Mouse (Mus musculus) CH12.LX (cell line): ENCODE measurements around the gene Ints4. TPM values are rescaled to one million over a fixed set of nuclear protein-coding genes. Genes with fewer than 3 reads are reported as not detected.
"Not testable (repeated sequence)": the region's sequence is repeated elsewhere in the genome, so short reads cannot be mapped to it uniquely, and the experiment has no call there.

Experiments used
- DNase-seq: peaks from one replicate; pipeline ENCODE4 v3.0.0-alpha.2; 2013; ENCODE audit errors: extremely low read depth
- H3K27ac ChIP-seq: 2 replicates; pipeline ENCODE4 v1.5.1; 2012; ENCODE audit warnings: low read depth, mild to moderate bottlenecking, control low read depth, moderate library complexity; ENCODE audit not compliant: insufficient read depth
- H3K27me3 ChIP-seq: replicated peaks from 2 replicates; pipeline ENCODE3; 2012; ENCODE audit warnings: inconsistent platforms
- H3K36me3 ChIP-seq, 2 experiments: replicated peaks in 1 of 2; 2 replicates each; pipeline versions ENCODE3 to v1.6.1; 2012; ENCODE audit warnings: inconsistent platforms in 1 of 2, low read length in 1 of 2, mild to moderate bottlenecking in 1 of 2, mixed read lengths in 1 of 2, moderate library complexity in 1 of 2; ENCODE audit not compliant: control insufficient read depth in 1 of 2, insufficient read depth in 1 of 2
- H3K4me1 ChIP-seq, 2 experiments: 2 replicates each; pipeline ENCODE4 v1.6.1; 2012; ENCODE audit warnings: inconsistent platforms in 1 of 2, moderate library complexity in 1 of 2; ENCODE audit not compliant: insufficient read depth in 2 of 2, control insufficient read depth in 1 of 2
- H3K4me2 ChIP-seq: 2 replicates; pipeline ENCODE4 v1.6.1; 2012; ENCODE audit warnings: low read depth, mild to moderate bottlenecking, control low read depth; ENCODE audit not compliant: poor library complexity, insufficient read depth, severe bottlenecking
- H3K4me3 ChIP-seq, 3 experiments: fragments of 150-350 bp in 1 of 3; sonication (generic) in 1 of 3; replicated peaks in 1 of 3; 2 replicates each; pipeline versions ENCODE3 to v1.5.1; 2011 to 2012; ENCODE audit warnings: low read depth in 2 of 3, low read length in 2 of 3, mild to moderate bottlenecking in 2 of 3, moderate library complexity in 2 of 3, control low read depth in 1 of 3, improper control_type of control experiment in 1 of 3, inconsistent platforms in 1 of 3, mixed read lengths in 1 of 3; ENCODE audit not compliant: poor library complexity in 1 of 3
- H3K79me2 ChIP-seq: replicated peaks from 2 replicates; pipeline ENCODE4 v1.6.1; 2012; ENCODE audit warnings: mild to moderate bottlenecking, moderate library complexity; ENCODE audit not compliant: control insufficient read depth, poor library complexity, insufficient read depth, severe bottlenecking; ENCODE audit errors: extremely low read depth
- H3K9ac ChIP-seq: 2 replicates; pipeline ENCODE4 v1.6.1; 2012; ENCODE audit warnings: low read depth, mild to moderate bottlenecking, control low read depth, moderate library complexity; ENCODE audit not compliant: insufficient read depth
- H3K9me3 ChIP-seq: replicated peaks from 2 replicates; pipeline ENCODE3; 2012; ENCODE audit warnings: low read length, inconsistent platforms, mixed read lengths
- CHD1 ChIP-seq: IDR thresholded peaks from 2 replicates; pipeline ENCODE4 v1.6.1; 2012; ENCODE audit warnings: low read depth, low read length, improper control_type of control experiment, inconsistent platforms
- CHD2 ChIP-seq: IDR thresholded peaks from 2 replicates; pipeline ENCODE4 v1.6.1; 2011; ENCODE audit warnings: low read length, improper control_type of control experiment
- CTCF ChIP-seq, 2 experiments: IDR thresholded peaks in 1 of 2; conservative IDR thresholded peaks in 1 of 2; 2 replicates each; pipeline ENCODE4 v1.5.1; 2011 to 2012; ENCODE audit warnings: low read depth in 2 of 2, low read length in 2 of 2, improper control_type of control experiment in 1 of 2, inconsistent platforms in 1 of 2, mild to moderate bottlenecking in 1 of 2, moderate library complexity in 1 of 2
- E2F4 ChIP-seq: IDR thresholded peaks from 2 replicates; pipeline ENCODE4 v1.6.1; 2011; ENCODE audit warnings: low read depth, low read length, improper control_type of control experiment; ENCODE audit not compliant: insufficient replicate concordance
- ELF1 ChIP-seq: IDR thresholded peaks from 2 replicates; pipeline ENCODE4 v1.6.1; 2014; ENCODE audit warnings: low read depth, mild to moderate bottlenecking, inconsistent platforms, low read length, improper control_type of control experiment
- EP300 ChIP-seq: IDR thresholded peaks from 2 replicates; pipeline ENCODE4 v1.6.1; 2011; ENCODE audit warnings: low read length, improper control_type of control experiment
- ETS1 ChIP-seq: conservative IDR thresholded peaks from 2 replicates; pipeline ENCODE4 v1.6.1; 2012; ENCODE audit warnings: low read depth, mild to moderate bottlenecking, inconsistent platforms, low read length, improper control_type of control experiment, moderate library complexity
- GABPA ChIP-seq: IDR thresholded peaks from 2 replicates; pipeline ENCODE4 v1.6.1; 2012; ENCODE audit warnings: low read depth, low read length, improper control_type of control experiment, inconsistent platforms; ENCODE audit not compliant: insufficient replicate concordance
- HCFC1 ChIP-seq: IDR thresholded peaks from 2 replicates; pipeline ENCODE4 v1.6.1; 2012; ENCODE audit warnings: low read depth, mild to moderate bottlenecking, inconsistent platforms, low read length, improper control_type of control experiment
- IRF4 ChIP-seq: IDR thresholded peaks from 2 replicates; pipeline ENCODE4 v1.6.1; 2014; ENCODE audit warnings: low read depth, mild to moderate bottlenecking, inconsistent platforms, low read length, improper control_type of control experiment
- JUND ChIP-seq: conservative IDR thresholded peaks from 2 replicates; pipeline ENCODE4 v1.6.1; 2011; ENCODE audit warnings: low read depth, low read length, improper control_type of control experiment
- KAT2A ChIP-seq: IDR thresholded peaks from 2 replicates; pipeline ENCODE4 v1.6.1; 2012; ENCODE audit warnings: low read length, improper control_type of control experiment, inconsistent platforms; ENCODE audit not compliant: insufficient replicate concordance
- MAFK ChIP-seq: IDR thresholded peaks from 2 replicates; pipeline ENCODE4 v1.6.1; 2011; ENCODE audit warnings: low read length, improper control_type of control experiment; ENCODE audit not compliant: insufficient replicate concordance
- MAX ChIP-seq: IDR thresholded peaks from 2 replicates; pipeline ENCODE4 v1.6.1; 2011; ENCODE audit warnings: low read length, improper control_type of control experiment
- MAZ ChIP-seq: IDR thresholded peaks from 2 replicates; pipeline ENCODE4 v1.6.1; 2012; ENCODE audit warnings: low read depth, mild to moderate bottlenecking, inconsistent platforms, low read length, improper control_type of control experiment, moderate library complexity
- MXI1 ChIP-seq: IDR thresholded peaks from 2 replicates; pipeline ENCODE4 v1.6.1; 2011; ENCODE audit warnings: mild to moderate bottlenecking, low read depth, low read length, improper control_type of control experiment
- MYC ChIP-seq: IDR thresholded peaks from 2 replicates; pipeline ENCODE4 v1.6.1; 2011; ENCODE audit warnings: low read depth, mild to moderate bottlenecking, improper control_type of control experiment, low read length
- NELFE ChIP-seq: IDR thresholded peaks from 2 replicates; pipeline ENCODE4 v1.6.1; 2011; ENCODE audit warnings: low read depth, low read length, improper control_type of control experiment
- PAX5 ChIP-seq: IDR thresholded peaks from 2 replicates; pipeline ENCODE4 v1.6.1; 2012; ENCODE audit warnings: low read length, inconsistent platforms, mixed read lengths
- POLR2A ChIP-seq: IDR thresholded peaks from 2 replicates; pipeline ENCODE4 v1.6.1; 2011; ENCODE audit warnings: low read depth, mild to moderate bottlenecking, improper control_type of control experiment, low read length
- POLR2AphosphoS2 ChIP-seq: IDR thresholded peaks from 2 replicates; pipeline ENCODE4 v1.6.1; 2011; ENCODE audit warnings: low read depth, low read length, improper control_type of control experiment
- RAD21 ChIP-seq: IDR thresholded peaks from 2 replicates; pipeline ENCODE4 v1.6.1; 2011; ENCODE audit warnings: low read depth, mild to moderate bottlenecking, low read length, improper control_type of control experiment, moderate library complexity
- RCOR1 ChIP-seq: conservative IDR thresholded peaks from 2 replicates; pipeline ENCODE4 v1.6.1; 2012; ENCODE audit warnings: low read depth, mild to moderate bottlenecking, inconsistent platforms, low read length, improper control_type of control experiment
- SIN3A ChIP-seq: IDR thresholded peaks from 2 replicates; pipeline ENCODE4 v1.6.1; 2012; ENCODE audit warnings: low read length, improper control_type of control experiment, inconsistent platforms
- TBP ChIP-seq: conservative IDR thresholded peaks from 2 replicates; pipeline ENCODE4 v1.6.1; 2011; ENCODE audit warnings: low read depth, low read length, improper control_type of control experiment
- TCF12 ChIP-seq: IDR thresholded peaks from 2 replicates; pipeline ENCODE4 v1.6.1; 2014; ENCODE audit warnings: low read depth, mild to moderate bottlenecking, inconsistent platforms, low read length, improper control_type of control experiment
- UBTF ChIP-seq: IDR thresholded peaks from 2 replicates; pipeline ENCODE4 v1.6.1; 2012; ENCODE audit warnings: low read depth, mild to moderate bottlenecking, inconsistent platforms, low read length, improper control_type of control experiment, moderate library complexity
- USF1 ChIP-seq: IDR thresholded peaks from 2 replicates; pipeline ENCODE4 v1.6.1; 2014; ENCODE audit warnings: low read depth, mild to moderate bottlenecking, inconsistent platforms, low read length, improper control_type of control experiment
- USF2 ChIP-seq: conservative IDR thresholded peaks from 2 replicates; pipeline ENCODE4 v1.6.1; 2011; ENCODE audit warnings: low read depth, low read length, improper control_type of control experiment
- ZC3H11A ChIP-seq: IDR thresholded peaks from 2 replicates; pipeline ENCODE4 v1.6.1; 2012; ENCODE audit warnings: low read depth, mild to moderate bottlenecking, inconsistent platforms, low read length, improper control_type of control experiment
- ZKSCAN1 ChIP-seq: IDR thresholded peaks from 2 replicates; pipeline ENCODE4 v1.6.1; 2012; ENCODE audit warnings: low read depth, inconsistent platforms, low read length, improper control_type of control experiment, borderline replicate concordance
- ZMIZ1 ChIP-seq: IDR thresholded peaks from 2 replicates; pipeline ENCODE4 v1.6.1; 2012; ENCODE audit warnings: low read depth, mild to moderate bottlenecking, inconsistent platforms, low read length, improper control_type of control experiment
- ZNF384 ChIP-seq: IDR thresholded peaks from 2 replicates; pipeline ENCODE4 v1.6.1; 2012; ENCODE audit warnings: low read depth, low read length, improper control_type of control experiment, inconsistent platforms
- dilution Hi-C: fragments of 300-500 bp; cut with MboI; formaldehyde crosslinking; loops from 2 replicates; pipeline ENCODE4 v1.14.3; 2020; ENCODE audit warnings: low sequenced_read_pairs; ENCODE audit not compliant: extremely low pct_unique_long_range_greater_than_20kb, extremely low pct_ligation_motif_present
- in situ Hi-C: fragments of 300-500 bp; cut with MboI; formaldehyde crosslinking; loops from 3 replicates; pipeline ENCODE4 v1.14.3; 2019; ENCODE audit warnings: low sequenced_read_pairs, low pct_ligation_motif_present, low pct_unique_long_range_greater_than_20kb, mixed read lengths
- polyA plus RNA-seq: library from polyadenylated mRNA; unstranded; fragments of >175 nt; gene quantifications from 2 replicates; pipeline ENCODE4 v1.2.1, GENCODE M21; 2012; ENCODE audit warnings: low read depth; ENCODE audit not compliant: insufficient read length
- total RNA-seq, 2 experiments: library from RNA; depleted of rRNA; stranded (reverse); fragments of 300-350 nt in 1 of 2; fragments of >200 nt in 1 of 2; gene quantifications; 2 replicates each; pipeline ENCODE4 v1.2.3; 2012 to 2014

Gene Ints4
- total RNA-seq (2012; rRNA removed) (46.6 and 51.8 TPM in 2 replicates), total RNA-seq (2014; rRNA removed) (58.0 and 77.2 TPM in 2 replicates), polyA plus RNA-seq (67.7 and 67.9 TPM in 2 replicates)

GRCm38 (mm10) chr7:97480821-97481339, at the start of gene Ints4:
Ints4 (plus strand) TSS chr7:97480956.
- Histone ChIP-seq H3K9me3 (no peaks in the 10 kb centered on the region), H3K4me2 (peak within 1 kb of the TSS; percentile 86), H3K4me1 (peaks cover 7 to 47% of the 10 kb centered on the region in 2 experiments; a peak in 3 of 4 replicates), H3K9ac (peak within 1 kb of the TSS; percentile 73), H3K36me3 (peaks cover 9 to 24% of the 10 kb centered on the region in 2 experiments), H3K4me3 (peak within 1 kb of the TSS; percentile 71 to 94 (median 83)), H3K79me2 (peaks cover 30% of the 10 kb centered on the region), H3K27me3 (no peaks in the 10 kb centered on the region), H3K27ac (peak within 1 kb of the TSS; percentile 14; the same call in 1 of the 2 replicates)
- dilution Hi-C loops: no loop called here
- peak; percentile 99 for TF ChIP-seq SIN3A
- TF ChIP-seq MAFK: no peak
- TF ChIP-seq KAT2A: peak; percentile 89; the same call in 1 of the 2 replicates
- peak; percentile 68; the same call in 1 of the 2 replicates for TF ChIP-seq TCF12
- TF ChIP-seq USF1: no peak
- TF ChIP-seq EP300: no peak
- no peak for TF ChIP-seq PAX5
- no peak for TF ChIP-seq RCOR1
- TF ChIP-seq MAZ: peak; percentile 63; the same call in 1 of the 2 replicates
- TF ChIP-seq RAD21: no peak
- peak; percentile 98 for TF ChIP-seq ELF1
- no peak for TF ChIP-seq CHD1
- TF ChIP-seq POLR2AphosphoS2: peak; percentile 49; the same call in 1 of the 2 replicates
- TF ChIP-seq MXI1: peak; percentile 93
- TF ChIP-seq CTCF (conservative IDR thresholded peaks at IDR 0.05 in 1 of 2, IDR thresholded peaks at IDR 0.05 in 1 of 2; ENCODE audit: low read depth in 2 of 2, low read length in 2 of 2): peak in 1 of 2 experiments; percentile 23; a peak in 2 of 4 replicates
- TF ChIP-seq ZKSCAN1: no peak
- TF ChIP-seq MAX: peak; percentile 76; the same call in 1 of the 2 replicates
- TF ChIP-seq ZC3H11A: no peak
- peak; percentile 69; the same call in 1 of the 2 replicates for TF ChIP-seq GABPA
- TF ChIP-seq NELFE: peak; percentile 81
- no peak; the same call in 1 of the 2 replicates for TF ChIP-seq TBP
- no peak for TF ChIP-seq USF2
- 0 out of 2 replicates have a peak, but pooled peaks have one; percentile 57 for TF ChIP-seq UBTF
- TF ChIP-seq CHD2: no peak
- TF ChIP-seq ZNF384: no peak
- no peak for TF ChIP-seq ETS1
- TF ChIP-seq IRF4: no peak; the same call in none of the 2 replicates
- TF ChIP-seq JUND: no peak
- TF ChIP-seq ZMIZ1: peak; percentile 84
- TF ChIP-seq MYC: 0 out of 2 replicates have a peak, but pooled peaks have one; percentile 20
- TF ChIP-seq HCFC1: peak; percentile 95
- TF ChIP-seq E2F4: no peak
- peak; percentile 86 for TF ChIP-seq POLR2A
- peak; percentile 96 for DNase-seq
- in situ Hi-C loops: no loop called here

DNA sequence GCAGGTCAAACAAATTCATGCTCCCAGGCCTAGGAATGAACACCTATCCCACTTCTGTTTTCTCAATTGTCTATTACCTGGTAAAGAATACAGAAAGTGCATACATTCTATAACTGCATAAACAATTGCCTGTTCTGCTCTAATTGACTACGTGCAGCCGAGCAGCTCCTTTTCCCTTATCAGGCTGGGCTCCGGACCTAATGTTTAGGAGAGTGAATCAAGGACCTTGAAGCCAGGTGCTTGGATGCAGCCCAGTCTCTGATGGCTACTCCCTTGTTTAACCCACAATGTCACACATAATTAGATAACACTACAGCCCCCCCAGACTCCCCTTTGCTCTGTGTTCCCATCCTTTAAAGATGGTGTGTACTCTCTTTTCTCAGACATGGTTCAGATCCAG, 47.2 kb upstream of the Ints4 start:
- dilution Hi-C loops: not testable (repeated sequence)
- in situ Hi-C loops: loop anchor here (25.0 kb wide), 2 partner anchors 254 to 529 kb away; partner anchors contain the start of gene Clns1a

More for the DNA sequence above, 47.2 kb upstream of the Ints4 start:
- H3K79me2 ChIP-seq, H3K4me3 ChIP-seq, H3K36me3 ChIP-seq, H3K4me2 ChIP-seq, H3K27ac ChIP-seq, H3K9me3 ChIP-seq, DNase-seq, H3K27me3 ChIP-seq, H3K9ac ChIP-seq: not testable (repeated sequence)
- peaks cover 3 to 20% of the 10 kb centered on the region in 2 experiments; a peak in 3 of 4 replicates for H3K4me1 ChIP-seq
